Comparison of ENCODE assay signal across 9 mouse cellular contexts in the genomic region with DNA sequence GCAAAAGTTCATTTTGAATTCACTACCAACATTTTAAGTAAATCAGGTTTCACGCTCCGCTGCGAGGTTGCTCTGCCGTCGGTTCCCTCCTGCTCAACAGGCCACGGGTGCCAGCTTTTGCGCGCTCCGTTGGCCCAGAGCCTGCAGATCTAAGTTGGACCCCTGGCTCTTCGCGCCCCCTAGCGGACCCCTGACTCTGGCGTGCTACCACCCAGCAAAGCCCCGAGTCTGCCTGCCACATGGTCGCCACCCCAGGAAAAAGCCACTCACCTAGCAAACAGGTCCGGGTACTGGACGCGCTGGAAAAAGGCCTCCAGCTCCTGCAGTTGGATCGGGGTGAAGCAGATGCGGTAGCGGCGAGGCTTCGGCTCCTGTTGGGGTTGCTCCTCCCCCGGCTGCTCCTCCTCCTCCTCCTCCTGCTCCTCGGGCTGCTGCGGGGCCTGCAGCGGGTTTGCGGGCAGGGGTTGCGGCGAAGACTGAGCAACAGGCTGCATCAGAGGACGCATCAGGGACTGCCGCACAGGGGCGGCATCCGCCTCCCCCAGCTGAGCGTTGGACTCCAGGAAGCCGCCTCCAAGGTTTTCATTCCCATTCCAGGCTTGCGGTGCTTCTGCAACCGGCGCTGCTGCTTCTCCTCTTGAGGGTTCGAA. TPM values are rescaled to one million over a fixed set of nuclear protein-coding genes. Genes with fewer than 3 reads are reported as not detected.
DNase-seq lines count a peak whose midpoint lies in the region; ATAC-seq lines count a peak whose summit lies in the region.
"Had no signal": no experiment of that assay in that cellular context is flagged by ENCODE, and none has a peak within 500 bp of the region (broad histone marks: within the 10 kb centered on the region; RNA-seq: fewer than 3 reads in every experiment).

No protein-coding gene starts in this region.

- 20% methylated on average over 32 of the region's 40 CpGs for WGBS in hindbrain, embryonic 14.5 days
- WGBS in liver, embryonic 12.5 days (ENCODE audit: insufficient replicate concordance): 12% methylated on average over 40 of the region's 40 CpGs
- WGBS in neural tube, embryonic 13.5 days: 18% methylated on average over 40 of the region's 40 CpGs

- no peaks in the 10 kb centered on the region for H3K36me3 ChIP-seq in hindbrain, embryonic 14.5 days (replicated peaks; ENCODE audit: control insufficient read depth, insufficient read depth)
- no peaks in the 10 kb centered on the region for H3K36me3 ChIP-seq in liver, embryonic 12.5 days
- H3K36me3 ChIP-seq in neural tube, embryonic 13.5 days: no peaks in the 10 kb centered on the region

- peak; percentile 40 for DNase-seq in adrenal gland, postnatal 10 days
- no peak for DNase-seq in adrenal gland, postnatal 4 days (ENCODE audit: low spot score in 2 of 2)
- peak; percentile 50 for DNase-seq in 416B (ENCODE audit: low read depth)
- DNase-seq in embryo, embryonic 10.5 days (ENCODE audit: low spot score): peak; percentile 78
- DNase-seq in hindbrain, embryonic 14.5 days (ENCODE audit: low spot score): peak; percentile 21

- no peak overlapping the region for H3K27ac ChIP-seq in hindbrain, embryonic 14.5 days
- no peak overlapping the region for H3K27ac ChIP-seq in liver, embryonic 12.5 days
- no peak overlapping the region for H3K27ac ChIP-seq in neural tube, embryonic 13.5 days (replicated peaks)

- H3K27me3 ChIP-seq in hindbrain, embryonic 14.5 days (ENCODE audit: control insufficient read depth, insufficient read depth, low read length): peaks cover 78% of the 10 kb centered on the region
- H3K27me3 ChIP-seq in liver, embryonic 12.5 days (replicated peaks): peaks cover 83% of the 10 kb centered on the region
- peaks cover 88% of the 10 kb centered on the region for H3K27me3 ChIP-seq in neural tube, embryonic 13.5 days

- ATAC-seq in hindbrain, embryonic 14.5 days (ENCODE audit: low FRiP score): no peak
- ATAC-seq in liver, embryonic 12.5 days: no peak
- no peak for ATAC-seq in neural tube, embryonic 13.5 days (ENCODE audit: low read depth)
- no peak for ATAC-seq in monocyte, adult 5-6 weeks (replicated peaks; ENCODE audit: insufficient number of reproducible peaks, low FRiP score, low TSS enrichment, poor library complexity, severe bottlenecking)

- H3K9me3 ChIP-seq in hindbrain, embryonic 14.5 days (ENCODE audit: control insufficient read depth, low read length): no peaks in the 10 kb centered on the region
- H3K9me3 ChIP-seq in liver, embryonic 12.5 days (replicated peaks): no peaks in the 10 kb centered on the region
- no peaks in the 10 kb centered on the region for H3K9me3 ChIP-seq in neural tube, embryonic 13.5 days

- no peak overlapping the region for H3K4me3 ChIP-seq in hindbrain, embryonic 14.5 days (replicated peaks; ENCODE audit: low read length)
- no peak overlapping the region for H3K4me3 ChIP-seq in liver, embryonic 12.5 days
- peak overlapping the region; percentile 4; the same call in 1 of the 2 replicates for H3K4me3 ChIP-seq in neural tube, embryonic 13.5 days

- H3K4me1 ChIP-seq in hindbrain, embryonic 14.5 days (replicated peaks; ENCODE audit: control insufficient read depth, insufficient read depth, low read length): no peaks in the 10 kb centered on the region
- no peaks in the 10 kb centered on the region for H3K4me1 ChIP-seq in liver, embryonic 12.5 days
- no peaks in the 10 kb centered on the region for H3K4me1 ChIP-seq in neural tube, embryonic 13.5 days (replicated peaks)

- H3K9ac ChIP-seq in hindbrain, embryonic 14.5 days: no peak overlapping the region
- no peak overlapping the region for H3K9ac ChIP-seq in liver, embryonic 12.5 days
- no peak overlapping the region for H3K9ac ChIP-seq in neural tube, embryonic 13.5 days

- H3K4me2 ChIP-seq in hindbrain, embryonic 14.5 days (replicated peaks): no peak overlapping the region
- peak overlapping the region; percentile 45 for H3K4me2 ChIP-seq in liver, embryonic 12.5 days
- peak overlapping the region; percentile 26 for H3K4me2 ChIP-seq in neural tube, embryonic 13.5 days

RNA-seq across cellular contexts. Expression of gene Esx1, which starts 3.7 kb away (rescaled TPM):
- total RNA-seq in adrenal gland, postnatal 10 days (2021): not detected
- total RNA-seq in adrenal gland, postnatal 4 days (2021): not detected
- polyA plus RNA-seq in hindbrain, embryonic 14.5 days (2014; fragmentation: Nextera tagmentation; extraction: Ambion mirVana): not detected in 2 replicates
- not detected in 2 replicates for polyA plus RNA-seq in liver, embryonic 12.5 days (2016; fragmentation: Nextera tagmentation; extraction: Ambion mirVana)
- polyA plus RNA-seq in neural tube, embryonic 13.5 days (2015; fragmentation: Nextera tagmentation; extraction: Ambion mirVana): not detected in 2 replicates
- not detected in 3 replicates for total RNA-seq in monocyte, adult 5-6 weeks (2017)
- total RNA-seq: heart, adult 18-20 months had no signal

Comparison
In these comparisons a context has a peak if more than half of its experiments do, and no peak if none do; other contexts are left out.
1. DNase-seq: peak in adrenal gland, postnatal 10 days (single experiment), 416B (single experiment), embryo, embryonic 10.5 days (single experiment) and hindbrain, embryonic 14.5 days (single experiment); none in adrenal gland, postnatal 4 days (0 of 2).